Mouse (Mus musculus): ENCODE results near the gene Ifrd1.

- TF ChIP-seq CTCF (IDR thresholded peaks at IDR 0.05; ENCODE audit: extremely low read depth, insufficient read length, insufficient replicate concordance, low read depth, low read length) (no peak), POLR2A (IDR thresholded peaks at IDR 0.05; ENCODE audit: low read depth, low read length) (no peak)
These were observed 6.4 kb upstream of the Ifrd1 start for GRCm38 (mm10) chr12:40254729-40255128.
